26 mouse cellular contexts compared by ENCODE assay signal in genomic region chr9:3846375-3846774, GRCm38 (mm10).
DNase-seq lines count a peak whose midpoint lies in the region; ATAC-seq and TF ChIP-seq lines count a peak whose summit lies in the region.
"Had no signal": no experiment of that assay in that cellular context is flagged by ENCODE, and none has a peak within 500 bp of the region (broad histone marks: within the 10 kb centered on the region; RNA-seq: fewer than 3 reads in every experiment).

No protein-coding gene starts in this region.

- in situ Hi-C loops in CH12.LX (cut with MboI; ENCODE audit: low pct_ligation_motif_present, low pct_unique_long_range_greater_than_20kb, low sequenced_read_pairs) = no loop called here

- no peak overlapping the region for H3K9ac ChIP-seq in kidney, embryonic 14.5 days (ENCODE audit: low read depth, low read length)
- H3K9ac ChIP-seq in kidney, postnatal 0 days (ENCODE audit: low read depth, low read length) = no peak overlapping the region
- no peak overlapping the region for H3K9ac ChIP-seq in CH12.LX (ENCODE audit: insufficient read depth, low read depth)
- H3K9ac ChIP-seq in midbrain, embryonic 16.5 days (ENCODE audit: low read depth, low read length) = no peak overlapping the region
- H3K9ac ChIP-seq: forebrain, embryonic 13.5 days; heart, embryonic 13.5 days; hindbrain, embryonic 14.5 days had no signal

- H3K4me2 ChIP-seq in kidney, embryonic 14.5 days (replicated peaks; ENCODE audit: low read depth, low read length) = no peak overlapping the region
- H3K4me2 ChIP-seq in kidney, postnatal 0 days (ENCODE audit: low read length) = no peak overlapping the region
- H3K4me2 ChIP-seq in CH12.LX (ENCODE audit: insufficient read depth, low read depth, poor library complexity, severe bottlenecking) = no peak overlapping the region
- no peak overlapping the region for H3K4me2 ChIP-seq in midbrain, embryonic 16.5 days (ENCODE audit: low read length)
- H3K4me2 ChIP-seq: forebrain, embryonic 13.5 days; heart, embryonic 13.5 days; hindbrain, embryonic 14.5 days had no signal

- 61% methylated on average over 1 of the region's 1 CpGs for WGBS in kidney, embryonic 14.5 days
- 52% methylated on average over 1 of the region's 1 CpGs for WGBS in kidney, postnatal 0 days
- WGBS in midbrain, embryonic 16.5 days = 82% methylated on average over 1 of the region's 1 CpGs

- peak; percentile 89 for ATAC-seq in kidney, embryonic 14.5 days (ENCODE audit: low FRiP score, low TSS enrichment)
- ATAC-seq in kidney, postnatal 0 days (replicated peaks; ENCODE audit: low FRiP score, low read depth) = no peak; the same call in 1 of the 2 replicates
- ATAC-seq in midbrain, embryonic 16.5 days = no peak
- ATAC-seq: forebrain, embryonic 13.5 days; forebrain, embryonic 16.5 days; hindbrain, postnatal 0 days had no signal

- no peak for TF ChIP-seq RAD21 in CH12.LX (IDR thresholded peaks at IDR 0.05; ENCODE audit: low read depth, low read length)

- no peaks in the 10 kb centered on the region for H3K27me3 ChIP-seq in kidney, embryonic 14.5 days (ENCODE audit: control insufficient read depth, insufficient read depth, low read length)
- no peaks in the 10 kb centered on the region for H3K27me3 ChIP-seq in kidney, postnatal 0 days (ENCODE audit: insufficient read depth, low read length)
- no peaks in the 10 kb centered on the region for H3K27me3 ChIP-seq in CH12.LX (replicated peaks)
- no peaks in the 10 kb centered on the region for H3K27me3 ChIP-seq in midbrain, embryonic 16.5 days (ENCODE audit: control insufficient read depth, insufficient read depth, low read depth, low read length)
- H3K27me3 ChIP-seq: forebrain, embryonic 13.5 days; heart, embryonic 13.5 days had no signal

- no peaks in the 10 kb centered on the region; the same call in 1 of the 2 replicates for H3K4me1 ChIP-seq in kidney, embryonic 14.5 days (ENCODE audit: control insufficient read depth, insufficient read depth, low read length)
- H3K4me1 ChIP-seq in kidney, postnatal 0 days (replicated peaks; ENCODE audit: insufficient read depth, low read length) = no peaks in the 10 kb centered on the region
- H3K4me1 ChIP-seq in CH12.LX (ENCODE audit: control insufficient read depth in 1 of 2, insufficient read depth in 2 of 2) = peaks cover 3 to 25% of the 10 kb centered on the region in 2 experiments
- no peaks in the 10 kb centered on the region for H3K4me1 ChIP-seq in midbrain, embryonic 16.5 days (ENCODE audit: control insufficient read depth, insufficient read depth, low read length)
- H3K4me1 ChIP-seq: forebrain, embryonic 10.5 days; forebrain, embryonic 13.5 days; heart, embryonic 13.5 days had no signal

- no peaks in the 10 kb centered on the region for H3K79me2 ChIP-seq in CH12.LX (replicated peaks; ENCODE audit: control insufficient read depth, extremely low read depth, insufficient read depth, poor library complexity, severe bottlenecking)

- no peak for TF ChIP-seq POLR2A in CH12.LX (IDR thresholded peaks at IDR 0.05; ENCODE audit: low read depth, low read length)

- H3K9me3 ChIP-seq in kidney, embryonic 14.5 days (ENCODE audit: control insufficient read depth, low read length) = no peaks in the 10 kb centered on the region
- H3K9me3 ChIP-seq in kidney, postnatal 0 days (replicated peaks; ENCODE audit: low read length) = no peaks in the 10 kb centered on the region
- H3K9me3 ChIP-seq in CH12.LX (replicated peaks; ENCODE audit: low read length) = no peaks in the 10 kb centered on the region
- H3K9me3 ChIP-seq in midbrain, embryonic 16.5 days (replicated peaks; ENCODE audit: control insufficient read depth, low read length, poor library complexity, severe bottlenecking) = no peaks in the 10 kb centered on the region

- TF ChIP-seq CTCF in kidney, postnatal 0 days (IDR thresholded peaks at IDR 0.05; ENCODE audit: low read depth) = no peak
- TF ChIP-seq CTCF in CH12.LX (conservative IDR thresholded peaks at IDR 0.05 in 1 of 2, IDR thresholded peaks at IDR 0.05 in 1 of 2; ENCODE audit: low read depth in 2 of 2, low read length in 2 of 2) = no peak

- no peak for DNase-seq in kidney, adult 18-20 months
- peak; percentile 19 for DNase-seq in kidney, postnatal 0 days (ENCODE audit: low spot score)
- no peak for DNase-seq in kidney, adult 11 months
- DNase-seq in CH12.LX (ENCODE audit: extremely low read depth) = no peak
- peak; percentile 16 for DNase-seq in embryo, embryonic 11 days
- DNase-seq: adrenal gland, adult 2 months; adrenal gland, postnatal 14 days; B cell, adult 2 months; cerebellum, adult 11 months; cerebellum, adult 2 months; cerebellum, adult 9-11 months; cerebellum, postnatal 36 days; gastrocnemius, postnatal 10 days; gastrocnemius, postnatal 36 days; heart, adult 2 months; heart, postnatal 14 days; heart, postnatal 4 days had no signal

- H3K36me3 ChIP-seq in kidney, embryonic 14.5 days (ENCODE audit: control insufficient read depth, insufficient read depth, low read length) = no peaks in the 10 kb centered on the region
- no peaks in the 10 kb centered on the region for H3K36me3 ChIP-seq in kidney, postnatal 0 days (ENCODE audit: insufficient read depth, low read length)
- H3K36me3 ChIP-seq in CH12.LX (replicated peaks in 1 of 2; ENCODE audit: control insufficient read depth in 1 of 2, insufficient read depth in 1 of 2, low read length in 1 of 2) = no peaks in the 10 kb centered on the region
- no peaks in the 10 kb centered on the region for H3K36me3 ChIP-seq in midbrain, embryonic 16.5 days (ENCODE audit: control insufficient read depth, insufficient read depth, low read length)
- H3K36me3 ChIP-seq: forebrain, embryonic 10.5 days; heart, embryonic 10.5 days; heart, embryonic 13.5 days had no signal

- no peak overlapping the region for H3K27ac ChIP-seq in kidney, embryonic 14.5 days (ENCODE audit: low read depth, low read length)
- no peak overlapping the region for H3K27ac ChIP-seq in kidney, postnatal 0 days
- H3K27ac ChIP-seq in CH12.LX (ENCODE audit: insufficient read depth, low read depth) = no peak overlapping the region
- no peak overlapping the region for H3K27ac ChIP-seq in midbrain, embryonic 16.5 days (ENCODE audit: low read length)
- H3K27ac ChIP-seq: forebrain, embryonic 10.5 days; forebrain, embryonic 13.5 days; heart, adult 2 months; heart, embryonic 10.5 days; heart, embryonic 13.5 days; hindbrain, embryonic 14.5 days; hindbrain, postnatal 0 days had no signal

- TF ChIP-seq EP300 in CH12.LX (IDR thresholded peaks at IDR 0.05; ENCODE audit: low read length) = no peak

- dilution Hi-C loops in CH12.LX (cut with MboI; ENCODE audit: extremely low pct_ligation_motif_present, extremely low pct_unique_long_range_greater_than_20kb, low sequenced_read_pairs) = no loop called here

- no peak overlapping the region for H3K4me3 ChIP-seq in kidney, embryonic 14.5 days (ENCODE audit: low read length)
- H3K4me3 ChIP-seq in kidney, postnatal 0 days (replicated peaks; ENCODE audit: low read depth, low read length) = no peak overlapping the region
- H3K4me3 ChIP-seq in CH12.LX (replicated peaks in 1 of 3; ENCODE audit: low read depth in 2 of 3, low read length in 2 of 3, poor library complexity in 1 of 3) = no peak overlapping the region
- H3K4me3 ChIP-seq in midbrain, embryonic 16.5 days (ENCODE audit: low read depth, low read length) = no peak overlapping the region
- H3K4me3 ChIP-seq: forebrain, embryonic 10.5 days; forebrain, embryonic 13.5 days; heart, adult 2 months; heart, embryonic 10.5 days; heart, embryonic 13.5 days had no signal

TF ChIP-seq in CH12.LX, 34 proteins besides CTCF, POLR2A, EP300 and RAD21:
- TF ChIP-seq MAFK (IDR thresholded peaks at IDR 0.05; ENCODE audit: insufficient replicate concordance, low read length) (no peak), MEF2A (IDR thresholded peaks at IDR 0.05; ENCODE audit: borderline replicate concordance, low read depth, low read length) (0 out of 2 replicates have a peak, but pooled peaks have one; percentile 24)
TF ChIP-seq in CH12.LX: peak in this region for 1.

Comparison
In these comparisons a context has a peak if more than half of its experiments do, and no peak if none do; other contexts are left out.
1. DNase-seq: peak in kidney, postnatal 0 days (single experiment) and embryo, embryonic 11 days (single experiment); none in kidney, adult 18-20 months (single experiment), kidney, adult 11 months (single experiment) and CH12.LX (single experiment).